Mouse (Mus musculus): Measurements from ENCODE around the gene Grin1. TPM values are rescaled to one million over a fixed set of nuclear protein-coding genes. Genes with fewer than 3 reads are reported as not detected.

Grin1 gene
- polyA plus RNA-seq, 2 experiments = 0.34 to 1.3 TPM

- Histone ChIP-seq H3K27ac (replicated peaks; ENCODE audit: low read depth, low read length) (no peak overlapping the region), H3K27me3 (ENCODE audit: control insufficient read depth, insufficient read depth, low read length) (peaks cover 13% of the 10 kb centered on the region; the same call in 1 of the 2 replicates), H3K4me2 (replicated peaks; ENCODE audit: low read depth, low read length, severe bottlenecking) (peak overlapping the region; percentile 99; the same call in 1 of the 2 replicates), H3K4me3 (replicated peaks; ENCODE audit: low read length) (no peak overlapping the region), H3K4me1 (ENCODE audit: control insufficient read depth, insufficient read depth, low read length) (peaks cover 11% of the 10 kb centered on the region), H3K9me3 (ENCODE audit: control insufficient read depth, low read length) (no peaks in the 10 kb centered on the region), H3K9ac (ENCODE audit: low read depth, low read length, severe bottlenecking) (0 out of 2 replicates have a peak overlapping the region, but pooled peaks have one; percentile 53), H3K36me3 (ENCODE audit: control insufficient read depth, insufficient read depth, low read length) (peaks cover 8% of the 10 kb centered on the region)
- WGBS = 74% methylated on average over 5 of the region's 5 CpGs
- DNase-seq (ENCODE audit: low spot score) = no peak
- TF ChIP-seq POLR2A (IDR thresholded peaks at IDR 0.05; ENCODE audit: borderline replicate concordance, extremely low read depth, insufficient read depth, insufficient read length) = no peak
- no peak for ATAC-seq (ENCODE audit: low FRiP score, low read depth)
These were observed 54.7 kb downstream of the Grin1 start for GRCm38 (mm10) chr2:25264286-25264660.

- Histone ChIP-seq H3K4me2 (replicated peaks; ENCODE audit: low read depth, low read length, severe bottlenecking) (peak overlapping the region; percentile 99), H3K36me3 (ENCODE audit: control insufficient read depth, insufficient read depth, low read length) (peaks cover 3% of the 10 kb centered on the region; the same call in 1 of the 2 replicates), H3K27ac (replicated peaks; ENCODE audit: low read depth, low read length) (no peak overlapping the region), H3K27me3 (ENCODE audit: control insufficient read depth, insufficient read depth, low read length) (peaks cover 13% of the 10 kb centered on the region; the same call in 1 of the 2 replicates), H3K9ac (ENCODE audit: low read depth, low read length, severe bottlenecking) (peak overlapping the region; percentile 53), H3K9me3 (ENCODE audit: control insufficient read depth, low read length) (no peaks in the 10 kb centered on the region), H3K4me3 (replicated peaks; ENCODE audit: low read length) (peak overlapping the region; percentile 77), H3K4me1 (ENCODE audit: control insufficient read depth, insufficient read depth, low read length) (peaks cover 11% of the 10 kb centered on the region)
- no peak for ATAC-seq (ENCODE audit: low FRiP score, low read depth)
- no peak for DNase-seq (ENCODE audit: low spot score)
- 17% methylated on average over 12 of the region's 12 CpGs for WGBS
- no peak for TF ChIP-seq POLR2A (IDR thresholded peaks at IDR 0.05; ENCODE audit: borderline replicate concordance, extremely low read depth, insufficient read depth, insufficient read length)
These were observed 55.2 kb downstream of the Grin1 start for GRCm38 (mm10) chr2:25263623-25264285.

GRCm38 (mm10) chr2:25262795-25263622 lies 56.0 kb downstream of the Grin1 start:
- no peaks in the 10 kb centered on the region for H3K9me3 ChIP-seq (ENCODE audit: control insufficient read depth, low read length)
- H3K4me2 ChIP-seq (replicated peaks; ENCODE audit: low read depth, low read length, severe bottlenecking) = peak overlapping the region; percentile 99
- under 1% methylated on average over 63 of the region's 82 CpGs for WGBS
- ATAC-seq (ENCODE audit: low FRiP score, low read depth) (peak; percentile 18; the same call in 1 of the 2 replicates), DNase-seq (ENCODE audit: low spot score) (no peak)
- peak overlapping the region; percentile 77 for H3K4me3 ChIP-seq (replicated peaks; ENCODE audit: low read length)
- peaks cover 13% of the 10 kb centered on the region; the same call in 1 of the 2 replicates for H3K27me3 ChIP-seq (ENCODE audit: control insufficient read depth, insufficient read depth, low read length)
- TF ChIP-seq POLR2A (IDR thresholded peaks at IDR 0.05; ENCODE audit: borderline replicate concordance, extremely low read depth, insufficient read depth, insufficient read length) = no peak
- H3K4me1 ChIP-seq (ENCODE audit: control insufficient read depth, insufficient read depth, low read length) = peaks cover 11% of the 10 kb centered on the region
- no peaks in the 10 kb centered on the region for H3K36me3 ChIP-seq (ENCODE audit: control insufficient read depth, insufficient read depth, low read length)
- no peak overlapping the region for H3K27ac ChIP-seq (replicated peaks; ENCODE audit: low read depth, low read length)
- H3K9ac ChIP-seq (ENCODE audit: low read depth, low read length, severe bottlenecking) = peak overlapping the region; percentile 53

- no peak for TF ChIP-seq POLR2A (IDR thresholded peaks at IDR 0.05; ENCODE audit: borderline replicate concordance, extremely low read depth, insufficient read depth, insufficient read length)
- peak within 1 kb of the TSS; percentile 77 for H3K4me3 ChIP-seq (replicated peaks; ENCODE audit: low read length)
- DNase-seq (ENCODE audit: low spot score) (peak; percentile 98), ATAC-seq (ENCODE audit: low FRiP score, low read depth) (peak; percentile 100)
- peaks cover 13% of the 10 kb centered on the region; the same call in 1 of the 2 replicates for H3K27me3 ChIP-seq (ENCODE audit: control insufficient read depth, insufficient read depth, low read length)
- peak within 1 kb of the TSS; percentile 99 for H3K4me2 ChIP-seq (replicated peaks; ENCODE audit: low read depth, low read length, severe bottlenecking)
- 1% methylated on average over 28 of the region's 39 CpGs for WGBS
- no peaks in the 10 kb centered on the region for H3K36me3 ChIP-seq (ENCODE audit: control insufficient read depth, insufficient read depth, low read length)
- H3K9me3 ChIP-seq (ENCODE audit: control insufficient read depth, low read length) = no peaks in the 10 kb centered on the region
- H3K4me1 ChIP-seq (ENCODE audit: control insufficient read depth, insufficient read depth, low read length) = peaks cover 11% of the 10 kb centered on the region
- peak within 1 kb of the TSS; percentile 53 for H3K9ac ChIP-seq (ENCODE audit: low read depth, low read length, severe bottlenecking)
- no peak within 1 kb of the TSS for H3K27ac ChIP-seq (replicated peaks; ENCODE audit: low read depth, low read length)
These were observed 56.7 kb downstream of the Grin1 start, which contains the start of gene Tprn for GRCm38 (mm10) chr2:25262291-25262767. Tprn (plus strand) TSS chr2:25262618.

GRCm38 (mm10) chr2:25261870-25262269 lies 57.1 kb downstream of the Grin1 start:
- Histone ChIP-seq H3K4me3 (replicated peaks; ENCODE audit: low read length) (peak overlapping the region; percentile 77), H3K27ac (replicated peaks; ENCODE audit: low read depth, low read length) (no peak overlapping the region), H3K9ac (ENCODE audit: low read depth, low read length, severe bottlenecking) (0 out of 2 replicates have a peak overlapping the region, but pooled peaks have one; percentile 18), H3K27me3 (ENCODE audit: control insufficient read depth, insufficient read depth, low read length) (peaks cover 13% of the 10 kb centered on the region; the same call in 1 of the 2 replicates), H3K4me2 (replicated peaks; ENCODE audit: low read depth, low read length, severe bottlenecking) (peak overlapping the region; percentile 99), H3K9me3 (ENCODE audit: control insufficient read depth, low read length) (no peaks in the 10 kb centered on the region), H3K4me1 (ENCODE audit: control insufficient read depth, insufficient read depth, low read length) (peaks cover 11% of the 10 kb centered on the region), H3K36me3 (ENCODE audit: control insufficient read depth, insufficient read depth, low read length) (no peaks in the 10 kb centered on the region)
- TF ChIP-seq POLR2A (IDR thresholded peaks at IDR 0.05; ENCODE audit: borderline replicate concordance, extremely low read depth, insufficient read depth, insufficient read length) = no peak
- DNase-seq (ENCODE audit: low spot score) (no peak), ATAC-seq (ENCODE audit: low FRiP score, low read depth) (peak; percentile 7)
- 49% methylated on average over 11 of the region's 12 CpGs for WGBS
